Mouse (Mus musculus): ENCODE results near the gene Cxcl2.

Gene Cxcl2

DNA sequence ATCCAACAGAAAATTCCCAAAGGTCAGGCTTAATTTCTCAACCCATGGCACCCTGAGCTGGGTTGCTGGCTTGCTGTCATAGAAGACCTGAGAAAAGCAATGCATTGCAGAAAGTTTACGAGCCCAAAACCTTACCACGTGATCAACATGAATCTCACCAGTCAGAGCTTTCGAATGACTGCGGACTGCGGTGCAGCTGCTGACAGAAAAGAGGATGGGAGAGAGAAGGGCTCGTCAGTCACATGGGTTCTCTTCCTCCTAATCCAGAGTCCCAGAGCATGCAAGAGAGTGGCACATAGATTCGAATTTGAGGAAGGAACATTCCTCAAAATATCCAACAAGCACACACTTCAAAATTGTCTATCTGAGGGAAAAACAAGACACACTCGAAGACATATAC, 9.4 kb upstream of the Cxcl2 start:
- in situ Hi-C loops (cut with MboI, MseI): no loop called here

DNA sequence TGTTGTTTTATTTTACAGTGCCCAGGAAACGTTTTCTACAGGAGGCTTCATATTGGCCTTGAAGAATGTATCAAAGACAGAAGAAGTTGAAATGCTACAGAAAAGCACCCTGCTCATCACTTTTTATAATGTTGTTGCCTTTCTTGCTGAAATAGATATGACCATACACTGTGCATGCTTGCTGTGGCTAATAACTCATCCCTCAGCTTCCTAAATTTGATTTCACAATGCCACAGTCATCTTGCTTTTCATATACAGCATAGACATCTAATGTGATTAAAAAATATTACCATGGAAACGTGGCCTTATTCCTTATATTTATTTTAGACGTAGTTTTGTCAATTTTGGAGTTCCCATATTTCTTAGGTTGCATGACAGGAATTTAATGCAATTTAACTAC, 6.2 kb upstream of the Cxcl2 start:
- in situ Hi-C loops (cut with MboI, MseI): loop anchor here in 1 of 2 experiments (5.0 kb wide), 1 partner anchor 100 kb away; no protein-coding TSS in a partner anchor

DNA sequence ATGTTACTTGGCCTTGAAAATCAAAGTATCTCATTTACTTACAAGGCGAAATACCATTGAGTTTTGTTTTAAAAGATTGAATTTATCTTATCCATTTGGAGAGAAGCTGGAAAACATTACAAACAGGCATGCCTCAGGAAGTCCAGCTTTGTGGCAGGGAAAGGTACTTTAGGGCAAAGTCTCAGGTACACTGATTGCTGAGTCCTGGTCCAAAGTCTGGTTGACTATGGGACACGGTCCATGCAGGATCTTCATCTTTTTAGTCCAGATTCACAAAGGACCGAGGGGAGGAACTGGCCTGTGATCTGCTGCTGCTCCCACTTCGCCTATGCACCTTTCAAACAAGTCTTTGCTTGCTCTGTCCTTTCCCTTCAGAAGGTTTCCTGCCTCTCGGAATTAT, 4.4 kb upstream of the Cxcl2 start:
- in situ Hi-C loops (cut with MboI, MseI): loop anchor here in 1 of 2 experiments (5.0 kb wide), 1 partner anchor 102 kb away; no protein-coding TSS in a partner anchor

DNA sequence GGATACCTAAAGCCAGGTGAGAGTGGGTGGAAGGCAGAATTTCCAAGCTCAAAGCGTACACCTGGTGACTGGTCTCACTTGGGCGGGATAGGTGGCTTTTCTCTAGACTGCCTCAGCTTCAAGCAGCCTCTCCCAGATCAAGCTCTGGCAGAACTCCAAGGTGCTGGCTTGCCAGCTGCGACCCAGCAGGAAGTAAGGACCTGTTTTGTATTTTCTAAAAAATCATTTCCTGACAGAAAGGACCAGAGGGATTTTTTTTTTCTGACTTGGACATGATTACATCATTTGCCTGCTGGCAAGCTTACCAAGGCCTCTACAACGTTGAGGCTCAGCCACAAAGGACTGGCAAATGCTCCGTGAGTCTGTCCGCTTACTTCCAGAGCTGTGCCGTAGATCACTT, 3.5 kb upstream of the Cxcl2 start:
- in situ Hi-C loops (cut with MboI, MseI): loop anchor here in 1 of 2 experiments (25.0 kb wide), 1 partner anchor 688 kb away; the partner anchor contains the start of gene Cox18

DNA sequence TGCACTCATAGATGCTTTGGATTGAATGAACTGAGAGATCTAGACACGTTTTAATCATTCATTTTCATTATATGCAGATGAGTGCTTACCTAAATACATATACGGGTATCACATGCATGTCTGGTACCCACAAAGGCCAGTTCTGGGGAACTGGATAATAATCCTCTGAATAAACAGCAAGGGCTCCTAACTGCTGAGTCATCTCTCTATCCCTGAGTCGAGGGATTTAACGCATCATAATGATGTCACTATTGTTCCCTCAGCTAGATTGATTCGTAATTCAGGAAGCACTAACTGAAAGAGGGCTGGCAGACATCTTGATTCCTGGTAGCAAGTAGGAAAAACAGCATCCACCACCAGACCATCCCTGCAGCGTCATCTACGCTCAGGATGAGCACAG, 3.0 kb upstream of the Cxcl2 start:
- in situ Hi-C loops (cut with MboI, MseI): loop anchor here in 1 of 2 experiments (25.0 kb wide), 1 partner anchor 688 kb away; the partner anchor contains the start of gene Cox18

DNA sequence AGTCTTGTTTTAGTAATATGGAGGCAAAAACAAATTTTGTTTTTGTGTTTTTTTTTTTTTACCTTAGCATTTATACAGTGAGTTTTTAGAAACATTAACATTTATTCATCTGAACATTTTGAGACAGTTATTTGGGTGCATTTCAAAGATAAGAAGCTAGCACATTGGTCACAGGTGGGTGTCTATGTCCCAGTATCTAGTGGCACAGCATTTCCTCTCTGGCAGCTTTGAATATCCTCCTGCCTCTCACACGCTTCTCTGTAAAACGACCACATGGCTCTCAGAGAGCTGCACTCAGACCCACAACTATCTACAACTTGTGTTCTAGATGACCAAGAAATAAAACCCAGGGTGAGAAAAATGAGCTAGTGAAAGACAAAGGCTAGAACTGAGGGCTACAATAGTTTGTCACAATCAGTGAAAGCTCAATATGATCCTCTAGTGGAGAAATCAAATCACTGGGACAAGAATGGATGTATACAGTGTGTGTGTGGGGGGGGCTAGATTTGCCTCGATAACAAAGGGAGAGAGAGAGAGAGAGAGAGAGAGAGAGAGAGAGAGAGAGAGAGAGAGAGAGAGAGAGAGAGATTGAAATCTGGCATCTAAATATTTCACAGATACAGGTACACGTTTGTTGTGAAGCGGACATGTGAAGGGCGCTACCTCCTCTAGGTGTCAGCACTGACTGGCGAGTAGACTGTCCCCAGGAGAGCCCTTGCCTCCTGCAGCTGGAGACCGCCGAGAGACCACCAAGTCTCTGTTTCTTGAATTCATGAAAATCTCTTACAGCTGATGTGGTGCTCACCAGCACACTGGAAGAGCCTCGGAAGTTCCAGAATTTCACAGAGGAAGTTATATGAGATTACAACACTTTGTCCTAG, 1.1 kb upstream of the Cxcl2 start:
- in situ Hi-C loops (cut with MboI, MseI): loop anchor here in 1 of 2 experiments (25.0 kb wide), 1 partner anchor 690 kb away; the partner anchor contains the start of gene Cox18

DNA sequence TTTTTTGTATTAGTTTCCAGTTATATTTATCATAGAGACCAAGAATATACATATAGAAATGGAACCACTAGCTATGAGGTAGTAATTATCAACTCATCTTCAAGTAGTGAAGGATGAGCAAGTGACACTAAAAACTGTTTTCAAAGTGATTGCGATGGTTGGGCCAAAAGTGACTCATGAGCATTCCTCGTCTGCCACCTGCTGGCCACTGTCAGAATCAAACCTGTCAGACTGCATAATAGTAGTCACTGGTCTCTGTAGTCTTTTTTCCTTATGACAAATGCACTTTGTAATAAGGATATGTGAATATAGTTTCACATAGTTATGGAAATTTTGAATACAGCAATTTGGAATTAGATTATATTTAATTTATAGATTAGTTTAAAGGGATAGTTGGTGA, 5.3 kb downstream of the Cxcl2 start:
- in situ Hi-C loops (cut with MboI, MseI): loop anchor here in 1 of 2 experiments (5.0 to 25.0 kb wide), 2 partner anchors 252 to 697 kb away; partner anchors contain the start of gene Cox18

DNA sequence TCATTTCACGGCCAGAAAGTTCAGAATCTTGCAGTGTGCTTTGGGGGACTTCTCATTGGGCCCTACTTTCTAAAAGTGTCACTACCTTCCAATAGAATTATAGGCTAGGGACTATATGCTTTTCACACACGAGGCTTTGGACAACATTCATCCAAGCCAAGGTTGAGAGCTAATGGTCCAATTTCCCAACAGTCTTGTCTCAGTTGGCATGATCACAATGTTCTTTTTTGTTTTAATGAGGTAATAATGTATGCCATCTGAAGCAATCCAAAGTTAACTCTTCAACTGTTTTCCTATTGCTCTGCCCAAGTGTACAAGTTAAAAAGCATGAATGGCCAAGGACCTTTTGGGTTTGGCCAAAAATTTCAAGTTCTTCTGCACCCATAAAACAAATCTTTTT, 15.8 kb downstream of the Cxcl2 start:
- in situ Hi-C loops (cut with MboI, MseI): loop anchor here in 1 of 2 experiments (25.0 kb wide), 1 partner anchor 707 kb away; the partner anchor contains the start of gene Cox18

DNA sequence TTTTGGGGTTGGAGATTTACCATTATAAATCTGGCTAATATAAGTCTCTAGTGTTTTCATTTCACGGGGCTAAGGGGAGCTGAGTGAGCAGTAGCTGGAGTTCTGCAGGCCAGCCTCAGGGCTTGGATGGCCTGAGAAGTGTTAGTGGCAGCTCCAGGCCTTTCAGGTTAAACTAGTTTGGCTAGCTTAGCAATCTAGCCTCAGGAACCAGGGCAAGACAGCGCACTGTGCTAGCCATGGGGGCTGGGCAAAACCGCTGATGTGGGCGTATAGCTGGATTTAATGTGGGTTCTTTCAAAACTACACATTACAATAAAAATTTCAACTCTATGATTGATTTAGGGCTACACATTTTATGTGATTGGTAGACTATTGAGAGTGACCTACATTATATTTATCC, 19.3 kb downstream of the Cxcl2 start:
- in situ Hi-C loops (cut with MboI, MseI): loop anchor here (5.0 to 25.0 kb wide), 2 partner anchors 271 to 711 kb away; partner anchors contain the start of gene Cox18 (in 1 of the 2)

DNA sequence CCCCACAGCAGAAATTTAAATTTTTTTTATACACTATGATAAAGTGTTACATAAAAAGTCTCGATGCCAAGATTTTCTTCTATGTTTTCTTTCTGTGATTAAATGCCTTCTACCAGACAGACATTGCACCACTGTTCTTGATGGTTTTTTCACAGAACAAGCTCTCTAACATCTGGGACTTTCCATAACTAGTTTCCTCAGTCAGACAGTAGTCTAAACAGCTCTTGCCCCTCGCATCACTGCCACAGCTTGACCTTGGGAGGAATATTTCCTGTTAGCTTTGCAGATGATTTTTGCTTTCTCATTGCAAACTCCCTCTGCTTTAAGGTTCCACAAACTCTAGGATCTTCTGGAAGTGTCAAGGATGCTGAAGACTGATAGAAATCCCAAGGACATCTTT, 26.9 kb downstream of the Cxcl2 start:
- in situ Hi-C loops (cut with MboI, MseI): loop anchor here in 1 of 2 experiments (25.0 kb wide), 2 partner anchors 543 to 1207 kb away; partner anchors contain the start of gene Uso1

DNA sequence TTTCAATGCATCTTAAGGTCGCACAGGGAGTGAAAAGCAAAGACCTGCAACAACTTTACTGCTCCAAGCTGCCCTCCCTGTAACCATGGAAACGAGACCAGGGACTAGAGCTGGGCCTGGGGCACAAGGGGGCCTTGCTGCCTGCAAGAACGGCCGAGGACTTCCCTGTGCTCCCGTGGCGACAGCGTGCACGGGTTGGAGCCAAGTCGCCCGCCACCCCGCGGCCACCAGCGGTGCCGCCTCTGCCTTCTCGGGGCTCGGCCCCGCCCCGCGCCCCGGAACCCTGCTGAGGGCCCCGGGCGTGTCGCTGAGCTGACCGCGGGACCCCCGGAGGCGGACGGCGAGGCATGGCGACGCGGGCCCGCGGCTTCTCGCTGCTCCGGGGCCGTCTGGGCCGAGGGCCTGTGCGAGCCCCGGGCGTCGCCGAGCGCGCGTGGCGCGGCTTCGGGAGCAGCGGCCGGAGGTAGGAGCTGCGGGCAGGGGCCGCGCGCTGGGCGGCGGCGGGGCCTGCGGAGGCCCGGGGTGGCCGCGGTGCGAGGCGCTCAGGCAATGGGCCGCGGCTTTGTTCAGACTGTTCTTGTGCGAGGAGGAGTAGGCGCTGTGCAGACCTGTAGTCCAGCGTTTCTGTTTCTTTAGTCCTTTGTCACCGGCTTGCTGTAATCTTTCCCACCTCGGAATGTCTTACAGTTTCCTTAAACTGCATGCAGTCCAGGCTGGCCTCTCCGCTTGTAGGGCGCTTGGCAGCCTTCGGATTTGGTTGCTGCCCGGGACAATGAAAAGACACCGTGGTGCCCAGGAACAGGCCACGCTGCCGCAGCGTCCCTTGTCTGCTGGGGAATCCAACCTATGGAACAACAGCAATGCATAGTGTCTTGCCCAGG, 27.5 kb downstream of the Cxcl2 start, which contains the start of gene Mthfd2l:
TSS of gene Mthfd2l (plus strand) at position 147 of the 881 bp plus-strand sequence.
- in situ Hi-C loops (cut with MboI, MseI): loop anchor here in 1 of 2 experiments (25.0 kb wide), 2 partner anchors 544 to 1206 kb away; partner anchors contain the start of gene Uso1

DNA sequence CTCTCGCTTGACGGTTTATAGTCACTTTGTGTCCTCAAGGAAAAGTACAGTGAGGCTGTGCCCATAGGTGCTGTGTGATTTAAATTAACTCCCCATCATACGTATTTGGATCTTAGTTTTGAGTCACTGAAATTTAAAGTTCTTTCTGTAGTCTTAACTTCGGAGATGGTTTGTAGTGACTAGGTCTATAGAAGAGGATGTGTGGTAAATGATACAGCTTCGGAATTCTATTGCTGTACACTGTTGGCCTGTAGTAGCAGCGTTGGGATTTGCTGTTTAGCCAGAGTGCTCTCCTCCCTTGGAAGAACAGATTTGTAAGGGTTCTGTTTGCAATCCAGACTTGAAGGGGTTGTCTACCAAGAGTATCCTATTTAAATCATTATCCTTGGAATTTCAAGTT, 28.2 kb downstream of the Cxcl2 start:
- in situ Hi-C loops (cut with MboI, MseI): loop anchor here in 1 of 2 experiments (25.0 kb wide), 2 partner anchors 545 to 1205 kb away; partner anchors contain the start of gene Uso1

DNA sequence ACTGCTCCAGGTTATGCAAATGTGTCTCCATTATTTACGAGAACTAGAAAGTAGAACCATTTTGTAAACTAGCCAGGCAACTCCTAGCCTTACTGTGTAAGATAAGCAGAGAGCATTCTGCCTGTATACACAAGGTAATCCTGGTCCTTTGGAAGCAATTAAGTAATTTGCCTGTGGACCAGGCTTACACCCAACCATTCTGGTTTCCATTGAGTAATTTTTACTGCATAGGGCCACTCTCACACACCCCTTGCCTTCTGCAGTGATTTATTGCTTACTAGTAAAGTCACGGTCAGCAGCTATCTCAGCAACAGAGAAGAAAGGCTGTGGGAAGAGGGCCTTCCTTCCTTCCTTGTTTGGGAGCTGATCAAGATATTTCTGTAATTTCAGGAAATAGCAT, 33.0 kb downstream of the Cxcl2 start:
- in situ Hi-C loops (cut with MboI, MseI): loop anchor here in 1 of 2 experiments (25.0 kb wide), 2 partner anchors 549 to 1201 kb away; partner anchors contain the start of gene Uso1

DNA sequence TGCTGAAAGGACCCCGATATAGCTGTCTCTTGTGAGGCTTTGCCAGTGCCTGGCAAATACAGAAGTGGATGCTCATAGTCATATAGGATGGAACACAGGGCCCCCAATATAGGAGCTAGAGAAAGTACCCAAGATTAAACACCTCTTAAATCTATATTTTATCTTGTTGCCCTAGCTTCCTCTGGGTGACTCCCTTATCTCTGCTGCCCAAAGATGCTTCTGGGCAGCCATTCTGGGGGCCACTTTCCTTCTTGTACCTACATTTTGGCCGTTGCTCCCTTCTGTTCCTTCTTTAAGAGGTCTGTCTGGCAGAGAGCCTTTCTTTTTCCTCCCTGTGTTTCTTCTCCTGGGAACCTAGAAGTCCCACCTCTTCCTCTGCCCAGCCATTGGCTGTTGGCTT, 41.8 kb downstream of the Cxcl2 start:
- in situ Hi-C loops (cut with MboI, MseI): loop anchor here (5.0 to 25.0 kb wide), 3 partner anchors 362 to 1192 kb away; partner anchors contain the start of gene Uso1 (in 1 of the 2)

DNA sequence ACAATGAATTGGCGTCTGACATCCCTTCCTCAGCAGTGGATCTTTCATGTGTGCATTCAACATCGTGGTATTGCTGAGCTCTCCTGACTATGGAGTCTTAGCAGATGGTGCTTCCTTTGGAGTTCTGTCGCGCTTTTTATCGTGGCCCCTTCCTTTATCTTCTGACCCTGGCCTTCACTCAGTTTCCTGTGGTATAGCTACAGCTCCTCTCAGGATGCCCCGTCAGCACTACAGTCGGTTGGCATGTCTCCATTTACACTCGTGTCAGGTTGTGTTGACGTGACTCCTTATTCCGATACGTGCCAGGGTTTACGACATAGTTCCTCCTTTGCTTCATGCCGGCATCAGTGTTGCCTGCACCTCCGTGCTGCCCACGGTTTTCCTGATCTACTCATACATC, 45.8 kb downstream of the Cxcl2 start:
- in situ Hi-C loops (cut with MboI, MseI): loop anchor here (5.0 to 25.0 kb wide), 3 partner anchors 358 to 1188 kb away; partner anchors contain the start of gene Uso1 (in 1 of the 2)

DNA sequence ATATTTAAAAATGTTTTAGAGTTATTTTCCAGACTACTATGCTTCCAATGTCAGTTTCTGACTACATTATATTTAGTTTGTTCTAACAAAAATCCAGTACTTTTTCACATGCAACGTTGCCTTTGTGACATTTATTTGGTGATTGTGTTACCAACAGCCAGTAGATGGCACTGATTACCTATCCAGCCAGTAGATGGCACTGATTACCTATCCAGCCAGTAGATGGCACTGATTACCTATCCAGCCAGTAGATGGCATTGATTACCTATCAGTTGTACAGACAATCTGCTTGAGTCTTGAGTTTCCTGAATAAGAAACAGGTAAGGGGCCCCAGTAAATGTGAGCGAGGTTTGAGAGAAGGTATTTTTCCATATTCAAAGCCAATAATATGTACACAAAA, 47.8 kb downstream of the Cxcl2 start:
- in situ Hi-C loops (cut with MboI, MseI): no loop called here

DNA sequence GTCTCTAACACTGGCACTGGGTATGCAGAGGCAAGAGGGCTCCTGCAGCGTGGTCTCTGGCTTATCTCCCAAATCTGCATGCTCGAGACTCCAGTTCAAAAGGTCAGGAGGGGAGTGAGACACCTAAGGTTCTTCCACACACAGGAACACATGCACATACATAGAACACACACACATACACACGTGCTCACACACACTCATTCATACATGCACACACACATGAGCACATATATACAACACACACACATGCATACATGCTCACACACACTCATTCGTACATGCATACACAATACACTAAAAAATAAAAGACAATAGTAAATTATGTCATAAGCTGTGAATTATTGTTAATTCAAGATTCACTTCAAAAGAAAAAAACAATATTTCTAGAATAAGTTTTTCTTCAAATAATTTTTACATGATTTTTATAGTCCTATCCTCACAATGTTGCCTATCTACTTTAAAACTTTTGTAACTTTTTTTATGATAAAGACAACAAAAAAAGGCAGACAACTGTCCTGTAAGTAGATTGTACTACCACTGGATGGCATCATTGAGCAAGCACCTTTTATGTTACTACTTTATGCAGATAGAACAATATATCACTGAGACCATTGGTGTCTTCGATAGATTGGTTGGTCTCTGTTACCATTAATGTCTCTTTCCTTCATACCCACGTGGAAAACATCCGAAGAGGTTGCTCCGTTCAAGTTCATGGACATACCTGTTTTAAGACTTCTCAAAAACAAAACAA, 49.2 kb downstream of the Cxcl2 start:
- in situ Hi-C loops (cut with MboI, MseI): no loop called here
